Mouse (Mus musculus) limb, embryonic 13.5 days (tissue): ENCODE measurements at regions not wholly inside any gene's neighbourhood (a gene's known extent, or its start where the extent isn't known, plus 50 kb on each side); places are given as distances from the start of the nearest gene placed in this dataset.

Source experiments
- ATAC-seq: fragments of 200-750 bp; cut with Nextera tagmentation; 2 replicates; pipeline ENCODE4 v1.8.0; 2017; ENCODE audit warnings: low read depth, moderate number of reproducible peaks, moderate TSS enrichment; ENCODE audit not compliant: low FRiP score
- H3K27ac ChIP-seq: fragments of 300-500 bp; sonication (generic); 2 replicates; pipeline ENCODE4 v1.5.1; 2015; ENCODE audit warnings: inconsistent platforms, mild to moderate bottlenecking, moderate library complexity
- H3K27me3 ChIP-seq: fragments of 300-500 bp; sonication (generic); 2 replicates; pipeline ENCODE4 v1.6.1; 2015; ENCODE audit warnings: mild to moderate bottlenecking, inconsistent platforms
- H3K36me3 ChIP-seq: fragments of 300-500 bp; sonication (generic); 2 replicates; pipeline ENCODE4 v1.6.1; 2015; ENCODE audit warnings: inconsistent platforms, mild to moderate bottlenecking, moderate library complexity
- H3K4me1 ChIP-seq: fragments of 300-500 bp; sonication (generic); 2 replicates; pipeline ENCODE4 v1.6.1; 2015; ENCODE audit warnings: inconsistent platforms
- H3K4me2 ChIP-seq: fragments of 300-500 bp; sonication (generic); replicated peaks from 2 replicates; pipeline ENCODE4 v1.6.1; 2015; ENCODE audit warnings: inconsistent platforms, mild to moderate bottlenecking, moderate library complexity
- H3K4me3 ChIP-seq: fragments of 300-500 bp; sonication (generic); 2 replicates; pipeline ENCODE4 v1.5.1; 2015; ENCODE audit warnings: moderate library complexity, mild to moderate bottlenecking, inconsistent platforms
- H3K9ac ChIP-seq: fragments of 300-500 bp; sonication (generic); 2 replicates; pipeline ENCODE4 v1.6.1; 2015; ENCODE audit warnings: mild to moderate bottlenecking, inconsistent platforms
- H3K9me3 ChIP-seq: fragments of 300-500 bp; sonication (generic); 2 replicates; pipeline ENCODE4 v1.6.1; 2016; ENCODE audit warnings: inconsistent platforms
- WGBS: fragments of 180-500 bp; shearing (Covaris S2); methylation state at CpG from one replicate; pipeline ENCODE4 v1.1.7; 2015; 5-methylcytosine and 5-hydroxymethylcytosine counted together

GRCm38 (mm10) chr1:92365366-92366075 is 108.1 kb downstream of the Ndufa10 start:
- H3K9ac ChIP-seq, result no peak overlapping the region
- no peaks in the 10 kb centered on the region for H3K36me3 ChIP-seq
- no peak for ATAC-seq
- no peak overlapping the region for H3K4me3 ChIP-seq
- H3K4me2 ChIP-seq, result no peak overlapping the region
- no peaks in the 10 kb centered on the region for H3K9me3 ChIP-seq
- no peaks in the 10 kb centered on the region for H3K27me3 ChIP-seq
- H3K4me1 ChIP-seq, result peaks cover 4% of the 10 kb centered on the region
- WGBS, result 83% methylated on average over 4 of the region's 4 CpGs
- H3K27ac ChIP-seq, result no peak overlapping the region

- no peak overlapping the region for H3K4me3 ChIP-seq
- no peak overlapping the region for H3K27ac ChIP-seq
- no peak overlapping the region for H3K9ac ChIP-seq
- no peak for ATAC-seq
- H3K4me1 ChIP-seq, result no peaks in the 10 kb centered on the region
- no peaks in the 10 kb centered on the region for H3K36me3 ChIP-seq
- no peaks in the 10 kb centered on the region for H3K9me3 ChIP-seq
- H3K4me2 ChIP-seq, result no peak overlapping the region
- WGBS, result 78% methylated on average over 7 of the region's 7 CpGs
- H3K27me3 ChIP-seq, result no peaks in the 10 kb centered on the region
Observed at GRCm38 (mm10) chr1:92361677-92362076, 112.0 kb downstream of the Ndufa10 start.

- 18% methylated on average over 7 of the region's 7 CpGs for WGBS
- ATAC-seq, result no peak
Observed at GRCm38 (mm10) chr1:92360255-92360654, 113.4 kb downstream of the Ndufa10 start.

GRCm38 (mm10) chr1:92359473-92359872 is 114.2 kb downstream of the Ndufa10 start:
- Histone ChIP-seq H3K27ac (no peak overlapping the region), H3K27me3 (no peaks in the 10 kb centered on the region), H3K4me1 (no peaks in the 10 kb centered on the region), H3K9ac (no peak overlapping the region), H3K4me3 (no peak overlapping the region), H3K9me3 (no peaks in the 10 kb centered on the region), H3K4me2 (no peak overlapping the region), H3K36me3 (no peaks in the 10 kb centered on the region)
- ATAC-seq, result no peak
- 78% methylated on average over 2 of the region's 2 CpGs for WGBS

More at GRCm38 (mm10) chr1:92360255-92360654, 113.4 kb downstream of the Ndufa10 start:
- Histone ChIP-seq H3K27ac (no peak overlapping the region), H3K36me3 (no peaks in the 10 kb centered on the region), H3K9ac (no peak overlapping the region), H3K9me3 (no peaks in the 10 kb centered on the region), H3K4me1 (no peaks in the 10 kb centered on the region), H3K4me3 (no peak overlapping the region), H3K4me2 (no peak overlapping the region), H3K27me3 (no peaks in the 10 kb centered on the region)

GRCm38 (mm10) chr1:92358758-92359287 is 114.8 kb downstream of the Ndufa10 start:
- ATAC-seq, result no peak
- WGBS, result 80% methylated on average over 8 of the region's 8 CpGs

GRCm38 (mm10) chr1:92348353-92349005 is 125.2 kb downstream of the Ndufa10 start:
- no peak for ATAC-seq
- Histone ChIP-seq H3K27ac (no peak overlapping the region), H3K27me3 (no peaks in the 10 kb centered on the region), H3K9ac (no peak overlapping the region), H3K4me3 (no peak overlapping the region), H3K4me2 (no peak overlapping the region), H3K36me3 (no peaks in the 10 kb centered on the region), H3K9me3 (no peaks in the 10 kb centered on the region; the same call in 1 of the 2 replicates), H3K4me1 (peaks cover 6% of the 10 kb centered on the region; the same call in 1 of the 2 replicates)
- WGBS, result 48% methylated on average over 17 of the region's 17 CpGs

More at GRCm38 (mm10) chr1:92358758-92359287, 114.8 kb downstream of the Ndufa10 start:
- Histone ChIP-seq H3K4me3 (no peak overlapping the region), H3K36me3 (no peaks in the 10 kb centered on the region), H3K4me1 (no peaks in the 10 kb centered on the region), H3K4me2 (no peak overlapping the region), H3K27me3 (no peaks in the 10 kb centered on the region), H3K9ac (no peak overlapping the region), H3K9me3 (no peaks in the 10 kb centered on the region), H3K27ac (no peak overlapping the region)

GRCm38 (mm10) chr1:92347656-92348055 is 126.0 kb downstream of the Ndufa10 start:
- Histone ChIP-seq H3K9me3 (no peaks in the 10 kb centered on the region; the same call in 1 of the 2 replicates), H3K4me1 (peaks cover 6% of the 10 kb centered on the region; the same call in 1 of the 2 replicates), H3K9ac (no peak overlapping the region), H3K27me3 (no peaks in the 10 kb centered on the region), H3K36me3 (no peaks in the 10 kb centered on the region), H3K4me3 (no peak overlapping the region), H3K27ac (no peak overlapping the region), H3K4me2 (no peak overlapping the region)
- no peak for ATAC-seq
- 85% methylated on average over 9 of the region's 9 CpGs for WGBS

- peaks cover 6% of the 10 kb centered on the region for H3K9me3 ChIP-seq
- no peak overlapping the region for H3K27ac ChIP-seq
- H3K9ac ChIP-seq, result no peak overlapping the region
- no peaks in the 10 kb centered on the region for H3K36me3 ChIP-seq
- H3K4me2 ChIP-seq, result no peak overlapping the region
- H3K4me1 ChIP-seq, result peaks cover 6% of the 10 kb centered on the region; the same call in 1 of the 2 replicates
- H3K27me3 ChIP-seq, result no peaks in the 10 kb centered on the region
- no peak overlapping the region for H3K4me3 ChIP-seq
- no peak for ATAC-seq
- 75% methylated on average over 2 of the region's 2 CpGs for WGBS
Observed at GRCm38 (mm10) chr1:92343768-92344167, 129.9 kb downstream of the Ndufa10 start.

- Histone ChIP-seq H3K27ac (no peak overlapping the region), H3K9me3 (peaks cover 6% of the 10 kb centered on the region), H3K9ac (no peak overlapping the region), H3K36me3 (no peaks in the 10 kb centered on the region), H3K27me3 (no peaks in the 10 kb centered on the region), H3K4me1 (peaks cover 3% of the 10 kb centered on the region; the same call in 1 of the 2 replicates), H3K4me2 (no peak overlapping the region), H3K4me3 (no peak overlapping the region)
- 91% methylated on average over 5 of the region's 5 CpGs for WGBS
- no peak for ATAC-seq
Observed at GRCm38 (mm10) chr1:92343161-92343598, 130.5 kb downstream of the Ndufa10 start.

GRCm38 (mm10) chr1:92341846-92342540 is 131.7 kb downstream of the Ndufa10 start:
- Histone ChIP-seq H3K4me1 (peaks cover 9% of the 10 kb centered on the region; the same call in 1 of the 2 replicates), H3K27me3 (no peaks in the 10 kb centered on the region), H3K4me2 (no peak overlapping the region), H3K27ac (no peak overlapping the region), H3K9ac (no peak overlapping the region), H3K36me3 (no peaks in the 10 kb centered on the region), H3K9me3 (peaks cover 6% of the 10 kb centered on the region), H3K4me3 (no peak overlapping the region)
- no peak for ATAC-seq
- 84% methylated on average over 12 of the region's 12 CpGs for WGBS

- Histone ChIP-seq H3K27ac (no peak overlapping the region), H3K9me3 (peaks cover 6% of the 10 kb centered on the region), H3K36me3 (no peaks in the 10 kb centered on the region), H3K4me2 (no peak overlapping the region), H3K4me3 (no peak overlapping the region), H3K4me1 (peaks cover 9% of the 10 kb centered on the region; the same call in 1 of the 2 replicates), H3K27me3 (no peaks in the 10 kb centered on the region), H3K9ac (no peak overlapping the region)
- ATAC-seq, result no peak
- 81% methylated on average over 7 of the region's 7 CpGs for WGBS
Observed at GRCm38 (mm10) chr1:92340644-92341043, 133.0 kb downstream of the Ndufa10 start.

GRCm38 (mm10) chr1:92338589-92338988 is 135.1 kb downstream of the Ndufa10 start:
- peaks cover 9% of the 10 kb centered on the region; the same call in 1 of the 2 replicates for H3K4me1 ChIP-seq
- H3K9ac ChIP-seq, result no peak overlapping the region
- peaks cover 11% of the 10 kb centered on the region for H3K9me3 ChIP-seq
- no peak overlapping the region for H3K27ac ChIP-seq
- no peaks in the 10 kb centered on the region for H3K27me3 ChIP-seq
- no peaks in the 10 kb centered on the region for H3K36me3 ChIP-seq
- 78% methylated on average over 1 of the region's 1 CpGs for WGBS
- ATAC-seq, result no peak
- no peak overlapping the region for H3K4me3 ChIP-seq
- H3K4me2 ChIP-seq, result no peak overlapping the region
